Mouse (Mus musculus) midbrain, embryonic 13.5 days (tissue): ENCODE measurements at regions not wholly inside any gene's neighbourhood (a gene's known extent, or its start where the extent isn't known, plus 50 kb on each side); places are given as distances from the start of the nearest gene placed in this dataset.
A peak's percentile ranks its signal among the peaks of the same experiment; 100 is the strongest.

Experiments
- ATAC-seq: fragments of 200-750 bp; cut with Nextera tagmentation; 2 replicates; pipeline ENCODE4 v1.8.0; 2017; ENCODE audit warnings: mild to moderate bottlenecking, moderate TSS enrichment, moderate library complexity
- H3K27ac ChIP-seq: fragments of 300-500 bp; sonication (generic); 2 replicates; pipeline ENCODE4 v1.5.1; 2015; ENCODE audit warnings: inconsistent platforms, mild to moderate bottlenecking, moderate library complexity
- H3K27me3 ChIP-seq: fragments of 300-500 bp; sonication (generic); 2 replicates; pipeline ENCODE4 v1.6.1; 2015; ENCODE audit warnings: mild to moderate bottlenecking, inconsistent platforms
- H3K36me3 ChIP-seq: fragments of 300-500 bp; sonication (generic); 2 replicates; pipeline ENCODE4 v1.6.1; 2015; ENCODE audit warnings: mild to moderate bottlenecking, inconsistent platforms
- H3K4me1 ChIP-seq: fragments of 300-500 bp; sonication (generic); replicated peaks from 2 replicates; pipeline ENCODE4 v1.6.1; 2015; ENCODE audit warnings: inconsistent platforms
- H3K4me2 ChIP-seq: fragments of 300-500 bp; sonication (generic); replicated peaks from 2 replicates; pipeline ENCODE4 v1.6.1; 2015; ENCODE audit warnings: moderate library complexity, mild to moderate bottlenecking, inconsistent platforms
- H3K4me3 ChIP-seq: fragments of 300-500 bp; sonication (generic); replicated peaks from 2 replicates; pipeline ENCODE4 v1.5.1; 2015; ENCODE audit warnings: mild to moderate bottlenecking, inconsistent platforms
- H3K9ac ChIP-seq: fragments of 300-500 bp; sonication (generic); replicated peaks from 2 replicates; pipeline ENCODE4 v1.6.1; 2015; ENCODE audit warnings: mild to moderate bottlenecking, inconsistent platforms
- H3K9me3 ChIP-seq: fragments of 300-500 bp; sonication (generic); 2 replicates; pipeline ENCODE4 v1.6.1; 2016; ENCODE audit warnings: mild to moderate bottlenecking, inconsistent platforms
- WGBS: fragments of 180-500 bp; shearing (Covaris S2); methylation state at CpG from one replicate; pipeline ENCODE4 v1.1.7; 2015; 5-methylcytosine and 5-hydroxymethylcytosine counted together

DNA sequence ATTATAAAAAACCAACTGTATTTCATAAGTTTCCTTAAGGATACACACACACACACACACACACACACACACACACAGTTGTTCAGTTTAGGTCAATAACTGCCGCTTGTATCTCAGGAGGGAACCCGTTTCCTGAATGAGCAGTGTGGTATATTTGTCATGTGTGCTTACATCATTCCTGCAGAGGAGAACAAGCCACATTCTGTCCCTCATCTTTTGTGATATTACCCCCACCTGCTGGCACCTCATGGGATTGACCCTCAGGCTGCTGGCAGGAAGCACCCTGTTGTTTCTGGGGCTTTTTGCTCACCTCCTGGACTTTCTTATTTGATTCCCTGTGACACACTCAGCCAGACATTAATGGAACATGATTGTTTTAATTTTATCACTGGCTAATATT, 66.4 kb upstream of the Htr1a start:
- Histone ChIP-seq H3K9me3 (no peaks in the 10 kb centered on the region), H3K4me2 (no peak overlapping the region), H3K9ac (no peak overlapping the region), H3K36me3 (no peaks in the 10 kb centered on the region), H3K27ac (no peak overlapping the region), H3K4me3 (no peak overlapping the region), H3K4me1 (no peaks in the 10 kb centered on the region), H3K27me3 (no peaks in the 10 kb centered on the region)
- peak; percentile 82 for ATAC-seq
- 2% methylated on average over 2 of the region's 2 CpGs for WGBS

DNA sequence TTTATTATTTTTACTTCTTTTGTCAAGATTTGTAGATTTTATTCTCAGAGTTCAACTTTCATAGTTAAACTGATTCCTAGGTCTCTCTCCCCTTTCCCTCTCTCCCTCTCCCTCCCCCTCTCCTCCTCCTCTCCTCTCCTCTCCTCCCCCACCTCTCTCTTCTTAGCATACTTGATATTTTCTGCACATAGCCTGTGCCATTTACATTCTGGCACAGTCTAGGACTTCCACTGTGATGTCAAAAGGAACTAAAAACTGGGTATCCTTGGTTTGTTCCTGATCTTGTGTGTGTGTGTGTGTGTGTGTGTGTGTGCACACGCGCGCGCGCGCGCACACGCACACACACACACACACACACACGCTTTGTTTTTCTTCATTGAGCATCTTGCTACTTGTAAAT, 64.9 kb upstream of the Htr1a start:
- Histone ChIP-seq H3K4me3 (no peak overlapping the region), H3K36me3 (no peaks in the 10 kb centered on the region), H3K4me1 (no peaks in the 10 kb centered on the region), H3K4me2 (no peak overlapping the region), H3K27ac (no peak overlapping the region), H3K9ac (no peak overlapping the region), H3K9me3 (no peaks in the 10 kb centered on the region), H3K27me3 (no peaks in the 10 kb centered on the region)
- peak; percentile 53; the same call in 1 of the 2 replicates for ATAC-seq
- whole genome bisulfite sequencing: 85% methylated on average over 9 of the region's 9 CpGs

GRCm38 (mm10) chr13:105387016-105387772, 56.2 kb upstream of the Htr1a start:
- H3K4me3 ChIP-seq: no peak overlapping the region
- WGBS: 51% methylated on average over 4 of the region's 4 CpGs
- no peaks in the 10 kb centered on the region for H3K4me1 ChIP-seq
- H3K27ac ChIP-seq: no peak overlapping the region
- no peaks in the 10 kb centered on the region for H3K36me3 ChIP-seq
- ATAC-seq: no peak
- H3K9me3 ChIP-seq: no peaks in the 10 kb centered on the region
- no peak overlapping the region for H3K4me2 ChIP-seq
- H3K27me3 ChIP-seq: no peaks in the 10 kb centered on the region
- no peak overlapping the region for H3K9ac ChIP-seq
